Mouse (Mus musculus): ENCODE results near the gene Trim3.

DNA sequence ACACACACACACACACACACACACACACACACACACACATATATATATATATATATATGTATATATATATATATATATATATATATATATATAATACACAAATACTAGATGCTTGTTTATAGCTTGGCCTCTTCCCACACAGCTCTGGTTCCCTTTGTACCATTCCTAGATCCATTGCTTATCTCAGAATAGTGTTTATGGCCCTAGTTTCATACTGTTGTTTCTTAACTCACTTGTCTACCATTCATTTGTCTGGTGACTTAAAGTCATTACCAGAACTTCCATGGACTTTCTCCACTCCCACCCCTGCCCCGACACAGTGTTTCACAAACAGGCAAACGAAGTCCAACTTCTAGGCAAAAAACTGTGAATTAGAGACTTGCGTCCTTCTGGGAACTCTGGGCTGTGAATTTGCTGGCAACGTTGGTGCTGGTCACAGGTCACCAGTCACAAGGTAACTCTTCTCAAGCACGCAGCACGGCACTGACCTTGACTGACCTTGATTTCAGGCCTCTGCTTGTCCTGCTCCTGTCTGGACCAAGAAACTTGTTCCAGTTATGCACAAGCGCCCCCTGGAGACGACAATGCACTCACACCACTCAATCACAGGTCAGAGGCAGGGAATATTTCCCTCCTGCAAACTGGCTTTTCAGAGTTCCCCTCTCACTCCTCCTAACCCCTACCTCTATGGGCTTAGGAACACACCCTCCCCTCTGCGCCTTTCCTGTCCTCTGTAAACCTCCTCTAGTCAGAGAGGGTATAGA lies 30.3 kb downstream of the Trim3 start:
- no peak for TF ChIP-seq POLR2A (IDR thresholded peaks at IDR 0.05; ENCODE audit: borderline replicate concordance, control insufficient read depth, low read depth, low read length)
- TF ChIP-seq CTCF (IDR thresholded peaks at IDR 0.05; ENCODE audit: control insufficient read depth, insufficient read depth, low read length) = peak; percentile 76

All from bone marrow, adult 2 months (tissue).